Mouse (Mus musculus) cerebellum, postnatal 25 days (tissue): ENCODE data around the gene Tesk1.

ENCODE experiments used
- DNase-seq, 2 experiments: peaks; one replicate each; pipeline ENCODE4 v3.0.0; 2021; ENCODE audit warnings: mixed read lengths in 2 of 2

Gene Tesk1

DNA sequence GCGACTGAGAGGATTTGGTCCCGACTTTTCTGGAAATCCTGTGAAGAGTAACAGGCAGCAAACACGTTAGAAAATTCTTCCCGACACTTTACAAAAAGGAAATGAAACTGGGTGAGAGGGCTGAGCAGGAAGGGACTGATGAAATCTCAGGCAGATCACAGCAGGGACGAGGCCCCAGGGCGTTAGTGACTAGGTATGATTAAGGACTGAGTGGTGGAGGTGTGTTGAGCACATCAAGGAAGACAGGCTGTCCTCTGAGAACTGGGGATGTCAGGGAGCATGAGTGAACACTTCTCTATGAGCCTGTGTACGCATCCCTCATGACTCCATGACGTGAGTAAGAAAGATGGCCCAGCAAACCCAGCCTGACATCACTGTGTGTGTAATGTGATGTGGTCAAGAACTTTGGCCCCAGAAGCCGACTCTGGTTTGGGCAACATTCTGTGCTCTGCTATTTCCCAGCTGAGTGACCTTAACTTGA lies 21.9 kb upstream of the Tesk1 start:
- no peak for DNase-seq

DNA sequence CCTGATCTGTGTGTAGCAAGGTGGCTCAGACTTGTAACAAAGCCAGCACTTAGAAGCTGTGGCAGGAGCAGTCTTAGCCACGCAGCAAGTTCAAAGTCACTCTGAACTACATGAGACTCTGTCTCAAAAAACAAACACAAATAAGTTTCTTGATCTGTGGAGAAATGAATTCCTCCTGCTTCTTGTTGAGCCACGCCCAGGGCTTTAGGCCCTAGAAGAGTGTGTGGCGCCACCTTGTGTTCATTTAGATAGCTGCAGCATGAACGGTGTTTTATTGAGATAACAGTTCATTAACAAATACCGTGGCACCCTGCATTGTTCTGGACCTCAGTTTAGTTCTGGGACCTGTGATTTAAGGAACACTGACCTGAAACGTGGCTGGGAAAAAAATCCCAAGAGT lies 21.4 kb upstream of the Tesk1 start:
- peak; percentile 75 to 86 for DNase-seq

DNA sequence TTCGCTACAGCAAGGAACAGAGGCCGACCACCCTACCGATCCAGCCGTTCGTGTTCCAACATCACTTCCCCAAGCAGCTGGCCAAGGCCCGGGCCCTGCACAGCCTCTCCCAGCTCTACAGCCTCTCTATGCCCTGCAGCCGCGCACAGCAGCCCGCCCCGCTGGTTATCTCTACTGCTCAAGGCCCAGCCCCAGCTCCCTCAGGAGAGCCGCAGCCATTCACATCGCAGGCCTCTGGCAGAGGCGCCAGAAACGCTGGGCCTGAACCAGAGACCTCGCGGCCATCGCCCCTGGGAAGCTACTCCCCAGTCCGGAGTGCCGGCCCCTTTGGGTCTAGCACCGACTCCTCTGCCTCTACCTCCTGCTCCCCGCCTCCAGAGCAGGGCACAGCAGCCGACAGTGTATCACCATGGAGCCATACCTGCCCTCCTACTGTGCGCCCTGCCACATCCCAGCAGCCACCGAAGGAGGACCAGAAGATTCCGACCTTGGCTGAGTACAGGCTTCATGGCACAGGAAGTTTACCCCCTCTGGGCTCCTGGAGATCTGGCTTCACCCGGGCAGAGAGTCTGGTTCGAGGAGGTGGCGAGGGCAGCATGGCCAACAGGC lies 20.0 kb upstream of the Tesk1 start:
- DNase-seq = no peak

DNA sequence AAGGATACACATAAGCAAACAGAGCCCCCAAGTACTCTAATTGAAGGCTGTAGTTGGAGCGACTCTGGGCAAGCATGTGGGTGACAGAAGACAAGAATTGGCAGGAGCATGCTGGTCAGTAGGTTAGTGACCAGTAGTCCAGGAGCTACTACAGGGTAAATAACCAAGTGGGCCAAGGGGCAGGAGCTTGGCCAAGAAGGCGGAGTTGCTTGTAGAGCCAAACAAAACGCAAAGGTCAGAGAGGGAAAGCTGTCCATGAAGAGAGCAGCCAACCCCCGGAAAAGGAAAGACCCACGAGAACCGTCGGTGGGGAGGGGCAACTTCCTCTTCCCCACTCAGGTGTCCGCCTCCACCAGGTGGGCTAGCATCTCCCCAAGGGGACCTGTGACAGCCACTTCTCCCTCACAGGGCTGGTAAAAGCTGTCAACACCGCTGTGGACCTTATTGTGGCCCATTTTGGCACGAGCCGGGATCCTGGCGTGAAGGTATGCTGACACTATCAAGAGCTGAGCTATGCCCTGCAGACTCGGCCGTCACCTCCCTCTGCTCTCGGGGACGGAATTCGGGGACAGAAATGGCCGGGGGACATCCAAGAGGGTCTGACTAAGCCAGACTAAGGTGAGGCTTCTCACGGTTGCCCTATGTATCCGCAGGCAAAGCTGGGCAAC lies 18.3 kb upstream of the Tesk1 start:
- DNase-seq = no peak

DNA sequence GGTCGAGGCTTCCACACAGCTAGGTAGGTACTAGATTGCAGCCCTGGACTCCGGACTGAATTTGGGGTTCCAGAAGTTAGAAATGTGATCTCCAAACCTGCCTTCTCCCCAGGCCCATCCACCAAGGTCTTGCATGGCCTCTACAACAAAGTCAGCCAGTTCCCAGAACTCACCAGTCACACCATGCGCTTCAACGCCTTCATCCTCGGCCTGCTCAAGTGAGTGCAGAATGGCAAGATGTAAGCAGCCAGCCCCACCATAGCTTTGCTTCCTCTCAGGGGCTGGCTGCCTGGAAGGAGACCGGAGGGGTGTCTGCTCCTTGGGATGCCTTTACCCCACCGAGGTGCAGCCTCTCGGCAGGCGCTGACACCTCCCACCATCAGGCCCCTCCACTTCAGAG lies 17.7 kb upstream of the Tesk1 start:
- no peak for DNase-seq

DNA sequence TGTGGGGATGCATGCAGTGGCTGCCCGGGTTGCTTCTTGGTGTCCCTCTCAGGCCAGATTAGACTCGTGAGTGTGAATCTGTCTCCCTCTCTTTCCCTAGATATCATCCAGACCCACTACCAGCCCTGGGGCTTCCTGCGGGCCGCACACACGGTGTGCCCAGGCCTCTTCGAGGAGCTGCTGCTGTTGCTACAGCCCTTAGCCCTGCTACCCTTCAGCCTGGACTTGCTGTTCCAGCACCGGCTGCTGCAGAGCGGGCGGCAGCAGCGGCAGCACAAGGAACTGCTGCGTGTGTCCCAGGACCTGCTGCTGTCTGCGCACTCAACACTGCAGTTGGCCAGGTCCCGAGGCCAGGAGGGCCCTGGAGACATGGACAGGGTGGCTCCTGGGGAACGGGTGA lies 16.5 kb upstream of the Tesk1 start:
- no peak for DNase-seq

DNA sequence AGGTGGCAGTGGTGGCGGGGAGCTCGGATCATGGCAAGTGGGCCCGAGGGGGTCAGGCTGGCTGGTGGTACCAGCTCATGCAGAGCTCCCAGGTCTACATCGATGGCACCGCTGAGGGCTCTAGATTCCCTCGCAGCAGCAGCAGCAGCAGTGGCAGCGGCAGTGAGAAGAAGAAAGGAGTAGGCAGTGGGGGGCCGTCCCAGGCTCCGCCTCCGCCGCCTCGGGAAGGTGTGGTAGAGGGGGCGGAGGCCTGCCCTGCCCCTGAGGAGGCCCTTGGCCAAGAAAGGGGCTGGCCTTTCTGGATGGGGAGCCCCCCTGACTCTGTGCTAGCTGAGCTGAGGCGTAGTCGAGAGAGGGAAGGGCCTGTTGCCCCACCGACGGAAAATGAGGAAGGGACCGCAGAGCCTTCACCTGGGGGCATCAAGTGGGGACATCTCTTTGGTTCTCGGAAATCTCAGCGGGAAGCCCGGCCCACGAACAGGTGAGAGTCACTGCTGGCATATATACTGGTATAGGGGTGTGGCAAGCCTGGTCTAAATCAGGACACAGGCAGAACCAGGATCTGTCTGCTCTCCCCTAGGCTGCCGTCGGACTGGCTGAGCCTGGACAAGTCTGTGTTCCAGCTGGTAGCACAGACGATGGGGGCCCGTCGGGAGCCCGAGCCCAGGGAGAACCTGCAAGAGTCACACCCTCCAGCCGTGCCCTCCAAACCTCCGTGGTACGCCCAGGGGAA lies 15.9 kb upstream of the Tesk1 start:
- DNase-seq = no peak

DNA sequence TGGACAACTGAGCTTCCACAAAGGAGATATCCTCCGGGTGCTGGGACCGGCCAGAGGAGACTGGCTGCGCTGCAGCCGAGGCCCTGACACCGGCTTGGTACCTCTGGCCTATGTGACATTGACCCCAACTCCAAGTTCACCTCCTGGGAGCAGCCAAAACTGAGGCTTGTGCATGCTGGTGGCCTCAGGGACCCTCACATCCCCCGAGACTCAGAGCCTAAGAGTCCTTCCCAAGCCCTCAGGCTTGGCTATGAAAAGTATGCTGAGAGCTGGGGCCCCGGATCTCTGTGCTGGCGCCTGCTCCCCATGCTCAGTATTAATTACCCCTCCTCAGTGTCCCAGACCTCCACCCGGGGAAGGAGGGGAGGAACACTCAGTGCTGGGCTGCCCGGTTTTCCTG lies 15.3 kb upstream of the Tesk1 start:
- DNase-seq = no peak

DNA sequence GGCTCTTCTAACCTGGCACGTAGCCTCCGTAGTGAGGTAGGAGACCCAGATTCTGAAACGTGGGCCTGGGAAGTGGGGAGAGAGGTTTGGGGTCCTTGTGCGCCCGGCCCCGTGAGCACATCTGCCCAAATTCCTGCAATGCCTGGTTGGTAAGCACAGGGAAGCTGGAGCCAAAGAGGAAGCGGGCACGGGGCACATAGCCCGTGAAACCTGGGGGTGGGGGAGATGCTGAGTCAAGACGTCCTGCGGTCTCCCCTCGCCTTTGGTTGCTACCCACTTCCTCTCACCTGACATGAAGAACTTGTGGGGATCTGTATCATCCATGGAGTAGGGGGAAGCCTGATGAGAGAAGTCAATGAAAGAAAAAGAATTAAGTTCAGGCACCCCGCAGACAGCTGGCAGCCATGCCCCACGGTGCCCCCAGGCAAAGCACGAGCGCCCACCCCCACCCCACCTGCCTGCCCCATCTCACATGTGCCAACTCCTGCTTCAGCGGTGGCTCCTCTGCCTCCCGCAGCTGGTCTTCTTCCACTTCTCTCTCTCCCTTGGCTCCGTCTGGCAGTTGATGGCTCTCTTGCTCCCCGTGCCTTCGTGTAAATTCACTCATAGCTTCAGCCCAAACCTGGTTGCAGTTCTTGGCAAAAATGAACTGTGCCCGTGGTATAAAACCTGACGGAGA lies 14.1 kb upstream of the Tesk1 start:
- no peak for DNase-seq

DNA sequence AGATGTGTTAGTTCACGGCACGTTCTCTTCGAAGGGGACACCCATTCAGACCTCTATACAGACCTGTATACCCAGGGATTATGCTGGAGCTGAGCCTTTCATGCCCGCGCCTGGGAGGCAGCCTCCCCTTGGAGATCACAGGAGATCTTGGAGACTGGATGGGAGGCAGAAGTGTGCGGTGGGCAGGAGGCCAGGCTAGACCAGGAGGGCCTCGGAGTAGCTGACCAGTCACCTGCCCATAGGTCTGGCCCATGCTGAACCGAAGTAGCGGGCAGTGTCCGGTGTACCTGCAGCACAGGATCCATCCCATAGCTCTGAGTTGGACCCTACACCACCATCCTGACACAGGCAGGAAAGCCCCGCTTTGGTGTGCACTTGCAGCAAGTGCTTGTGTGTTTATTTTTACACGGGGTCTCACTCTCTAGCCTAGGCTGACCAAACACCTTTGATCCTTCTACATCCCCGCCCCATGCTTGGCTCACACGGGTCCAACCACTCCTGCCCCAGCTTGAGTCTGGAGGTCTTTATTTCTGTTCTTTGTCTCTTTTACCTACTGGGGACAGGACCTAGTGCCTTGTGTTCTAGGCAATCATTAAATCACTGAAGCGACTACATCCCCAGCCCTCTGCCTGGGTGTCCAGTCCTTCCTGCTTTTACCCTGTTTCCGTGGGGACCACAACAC lies 13.4 kb upstream of the Tesk1 start:
- DNase-seq = no peak

DNA sequence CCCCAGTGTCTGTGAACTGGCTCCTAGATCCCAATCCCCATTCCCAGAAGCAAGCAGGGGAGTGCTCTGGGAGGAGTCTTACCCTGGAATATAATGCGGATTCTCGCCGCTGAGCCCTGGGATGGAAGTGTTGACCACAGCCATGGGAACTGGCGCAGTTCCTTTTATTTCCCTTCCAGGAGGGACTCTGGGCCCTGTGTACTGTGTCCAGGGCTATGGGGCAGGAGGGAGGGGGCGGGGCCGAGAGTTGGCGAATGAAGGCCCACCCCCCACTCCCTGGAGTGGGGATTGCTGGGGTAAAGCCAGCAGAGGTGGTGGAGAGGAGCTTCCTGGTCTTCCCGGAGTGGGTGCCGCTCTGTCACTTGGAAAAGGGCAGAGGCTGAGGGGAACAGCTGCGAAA lies 12.8 kb upstream of the Tesk1 start, which contains the start of gene Fam166b:
Gene Fam166b, minus strand, starts transcription at position 189 of the 400 bp plus-strand sequence.
- no peak for DNase-seq

DNA sequence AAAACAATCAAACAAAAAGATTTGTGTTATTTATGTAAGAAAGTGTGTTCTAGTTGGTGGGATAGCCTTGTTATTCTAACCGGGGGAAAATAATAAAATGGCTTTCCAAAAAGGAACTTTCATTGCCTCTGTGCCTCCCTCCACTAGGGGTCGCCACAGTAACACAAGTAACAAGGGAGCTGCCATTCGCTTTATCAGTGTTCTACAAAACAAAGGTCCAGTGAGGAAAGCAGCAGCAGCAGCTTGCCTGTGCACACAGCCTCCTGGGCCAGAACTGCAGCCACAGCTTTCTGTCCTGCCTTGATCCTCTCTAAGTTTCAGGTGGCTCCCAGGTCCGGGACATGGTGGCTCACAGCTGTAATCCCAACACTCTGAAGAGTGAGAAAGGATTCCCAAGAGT lies 10.0 kb upstream of the Tesk1 start:
- DNase-seq = peak; percentile 82 to 92

DNA sequence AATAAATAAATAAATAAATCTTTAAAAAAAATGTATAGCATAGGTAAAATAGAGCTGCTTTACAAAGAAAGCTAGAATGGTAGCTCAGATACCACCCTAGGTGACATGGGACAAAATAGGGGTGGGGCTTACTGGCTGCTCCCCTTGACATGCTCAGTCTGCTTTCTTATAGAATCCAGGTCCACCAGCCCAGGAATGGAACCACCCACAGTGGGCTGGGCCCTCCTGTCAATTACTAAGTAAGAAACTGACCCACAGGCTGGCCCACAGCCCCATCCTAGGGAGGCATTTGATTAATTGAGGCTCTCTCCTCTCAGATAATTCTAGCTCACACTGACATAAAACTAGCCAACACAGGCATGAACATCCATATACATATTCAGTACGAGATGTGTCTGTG lies 8.9 kb upstream of the Tesk1 start:
- DNase-seq = peak in 1 of 2 experiments; percentile 1

DNA sequence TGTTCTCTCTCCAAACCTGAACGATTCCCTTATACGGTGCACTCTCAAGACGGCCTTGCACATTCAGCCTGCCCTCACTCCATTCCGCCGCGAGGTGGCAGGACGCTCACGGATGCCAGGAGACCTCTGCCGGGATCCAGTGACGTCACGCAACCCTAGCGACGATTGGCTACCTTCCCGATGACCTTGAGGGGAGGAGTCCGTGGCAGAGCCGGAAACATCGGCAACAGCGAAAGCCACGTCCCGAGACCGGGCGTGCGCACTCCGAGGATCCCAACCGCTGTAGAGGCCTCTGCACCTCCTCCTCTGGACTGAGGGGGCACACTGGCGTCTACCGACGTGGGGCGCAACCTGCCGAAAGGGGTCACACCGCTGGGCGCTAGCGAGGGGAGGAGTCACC lies 305 bp downstream of the Tesk1 start:
- DNase-seq = peak; percentile 99

DNA sequence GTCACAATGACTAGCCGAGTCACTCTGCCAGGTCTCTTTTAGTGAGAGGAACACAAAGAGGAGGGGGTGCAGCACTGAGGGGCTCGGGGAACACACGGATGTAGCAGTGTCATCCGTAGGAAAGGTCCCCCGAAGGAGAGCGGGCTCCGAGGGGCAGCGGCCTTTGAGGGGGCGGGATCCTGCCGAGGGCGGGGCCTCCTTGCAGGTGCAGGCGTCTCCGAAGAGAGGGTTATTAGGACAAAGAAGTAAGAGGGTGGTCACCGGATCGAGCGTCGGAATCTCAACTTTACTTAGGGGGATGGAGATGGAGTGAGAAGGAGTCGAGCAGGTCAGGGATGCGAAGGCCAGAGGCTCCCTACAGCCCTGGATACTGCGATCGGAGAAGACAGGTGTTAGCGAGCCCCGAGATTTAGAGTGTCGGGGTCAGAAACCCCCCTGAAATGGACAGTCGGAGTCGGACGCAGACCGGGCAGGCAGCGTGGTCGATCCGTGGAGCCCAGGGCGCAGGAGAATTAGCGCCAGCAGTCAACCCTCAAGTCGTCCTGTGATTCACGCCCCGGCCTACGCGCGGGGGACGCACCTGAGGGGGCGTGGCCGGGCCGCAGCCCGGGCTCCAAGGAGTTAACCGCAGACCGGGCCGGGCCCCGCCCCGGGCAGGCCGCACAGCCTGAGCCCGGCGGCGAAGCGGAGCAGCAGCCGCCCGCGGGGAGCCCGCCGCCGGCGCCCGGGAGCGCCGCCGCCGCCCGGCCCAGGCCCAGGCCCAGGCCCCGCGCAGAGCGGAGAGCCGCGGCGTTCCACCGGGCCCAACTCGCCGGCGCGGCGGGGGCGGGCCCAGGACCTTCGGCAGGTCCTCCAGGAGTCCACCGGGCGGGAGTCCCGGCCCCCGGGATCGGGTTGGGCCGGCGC lies 970 bp downstream of the Tesk1 start:
- peak; percentile 81 to 89 for DNase-seq

DNA sequence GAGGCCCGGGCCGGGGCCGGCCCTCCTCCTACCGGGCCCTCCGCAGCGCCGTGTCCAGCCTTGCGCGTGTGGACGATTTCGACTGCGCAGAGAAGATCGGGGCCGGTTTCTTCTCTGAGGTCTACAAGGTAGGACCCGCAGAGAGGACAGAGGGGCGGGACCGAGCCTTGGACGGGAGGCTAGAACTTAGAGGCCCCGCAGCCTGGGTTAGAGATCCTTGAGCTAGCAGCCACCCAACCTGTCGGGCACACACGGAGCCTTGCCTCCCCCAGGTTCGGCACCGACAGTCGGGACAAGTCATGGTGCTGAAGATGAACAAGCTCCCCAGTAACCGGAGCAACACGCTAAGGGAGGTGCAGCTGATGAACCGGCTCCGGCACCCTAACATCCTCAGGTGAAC lies 1.8 kb downstream of the Tesk1 start:
- DNase-seq = peak; percentile 49 to 59

DNA sequence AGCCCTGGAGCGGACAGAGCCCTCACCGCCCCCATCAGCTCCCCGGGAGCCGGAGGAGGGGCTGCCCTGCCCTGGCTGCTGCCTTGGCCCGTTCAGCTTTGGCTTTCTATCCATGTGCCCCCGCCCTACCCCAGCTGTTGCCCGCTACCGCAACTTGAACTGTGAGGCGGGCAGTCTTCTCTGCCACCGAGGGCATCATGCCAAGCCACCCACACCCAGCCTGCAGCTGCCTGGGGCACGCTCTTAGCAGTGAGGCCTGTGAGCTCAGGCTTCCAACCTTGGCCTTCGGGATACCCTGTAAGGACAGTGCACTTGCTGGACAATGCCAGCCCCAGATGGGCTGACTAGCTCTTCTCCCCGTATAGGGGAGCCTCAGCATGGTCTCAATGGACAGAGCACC lies 5.5 kb downstream of the Tesk1 start:
- DNase-seq = no peak

DNA sequence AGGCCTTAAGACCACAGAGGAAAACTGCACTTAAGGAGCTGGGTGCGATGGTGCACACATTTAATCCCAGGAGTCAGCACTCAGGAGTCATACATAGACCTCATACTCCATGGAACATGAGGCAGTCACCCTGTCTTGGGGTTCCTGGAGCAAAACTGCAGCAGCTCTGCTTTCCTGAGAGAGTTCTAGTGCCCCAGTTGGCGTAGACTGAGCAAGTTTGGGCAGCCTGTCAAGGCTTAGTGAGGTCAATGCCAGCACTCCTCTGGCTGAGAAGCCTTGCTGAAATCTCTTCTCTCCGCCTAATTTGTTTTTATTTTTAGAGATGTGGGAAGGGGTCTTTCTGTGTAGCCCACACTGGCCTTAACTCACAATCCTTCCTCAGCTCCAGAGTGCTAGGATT lies 6.8 kb downstream of the Tesk1 start:
- DNase-seq = peak; percentile 56 to 74

DNA sequence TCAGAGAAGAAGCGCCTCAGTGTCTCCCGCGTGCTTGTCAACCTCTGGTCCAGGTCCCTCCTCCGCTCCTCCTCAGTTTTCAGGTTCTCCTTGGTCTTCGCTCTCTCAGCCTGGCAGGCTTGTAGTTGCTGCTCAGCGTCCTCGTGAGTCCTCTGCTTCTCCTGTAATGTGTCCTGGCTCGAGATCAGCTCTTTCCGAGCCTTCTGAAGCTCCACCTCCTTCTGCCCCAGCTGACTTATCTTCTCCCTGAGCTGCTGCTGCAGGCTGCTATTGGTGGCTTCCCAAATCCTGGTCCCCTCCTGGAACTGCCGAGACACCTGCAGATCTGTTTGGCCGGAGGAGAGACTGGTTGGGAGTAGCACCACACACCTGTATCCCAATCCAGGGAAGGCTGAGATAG lies 10.6 kb downstream of the Tesk1 start:
- DNase-seq = peak in 1 of 2 experiments; percentile 4

DNA sequence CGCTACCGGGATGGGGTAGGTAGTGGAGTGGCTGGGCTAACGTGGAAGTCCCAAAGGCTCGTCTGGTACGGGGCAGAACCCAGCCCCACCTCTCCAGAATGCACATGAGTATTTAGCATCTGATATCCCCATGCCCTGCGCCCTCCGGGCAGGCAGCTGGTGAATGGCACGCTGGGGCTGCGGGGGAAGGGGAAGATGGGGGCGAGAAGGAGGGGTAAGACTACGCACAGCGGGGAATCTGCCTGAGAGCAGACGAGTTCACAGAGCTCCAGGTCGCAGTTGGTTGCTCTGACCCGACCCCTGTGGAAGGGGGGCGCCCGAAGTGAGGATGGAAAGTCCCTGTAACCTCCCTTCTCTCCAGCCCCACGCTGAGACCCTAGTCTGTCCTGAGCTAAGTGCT lies 11.7 kb downstream of the Tesk1 start:
- DNase-seq = peak in 1 of 2 experiments; percentile 9

DNA sequence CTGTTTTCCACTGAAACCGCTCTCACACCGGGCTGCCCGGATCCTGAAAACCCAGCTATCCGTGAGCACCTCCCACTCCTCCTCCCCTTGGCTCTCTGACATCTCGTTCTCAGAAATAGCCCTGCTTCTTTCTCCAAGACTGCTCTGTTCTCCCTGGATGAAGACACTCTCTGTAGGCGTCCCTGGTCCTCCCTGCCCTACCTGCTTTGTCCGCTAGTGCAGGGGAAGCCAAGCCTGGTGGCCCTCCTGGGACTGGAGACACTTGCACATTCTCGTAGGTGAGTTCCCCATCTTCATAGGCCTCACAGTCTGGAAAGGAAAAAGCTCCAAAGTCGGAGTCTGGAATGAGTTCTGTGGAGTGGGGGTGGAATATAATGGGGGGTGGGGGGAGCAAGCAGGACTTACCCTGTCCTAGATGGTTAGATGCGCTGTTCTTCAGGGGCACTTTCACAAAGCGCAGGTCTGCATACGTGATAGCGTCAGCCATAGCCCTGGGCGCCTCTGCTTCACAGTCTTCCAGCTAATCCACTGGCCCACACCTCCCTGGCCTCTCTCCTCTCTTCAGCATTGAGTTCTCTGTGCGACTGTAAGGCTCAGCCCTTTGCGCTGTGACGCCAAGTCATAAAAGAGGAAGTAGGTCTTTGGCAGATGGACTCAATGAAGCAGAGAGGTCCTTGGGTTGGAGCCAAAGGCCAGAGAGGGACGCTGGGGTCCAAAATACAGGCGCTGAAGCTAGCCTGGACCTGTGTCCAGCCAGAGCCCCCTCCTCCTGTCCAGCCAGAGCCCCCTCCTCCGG lies 12.5 kb downstream of the Tesk1 start, which contains the start of gene Cd72:
Gene Cd72, minus strand, starts transcription at position 588 of the 796 bp plus-strand sequence.
- DNase-seq = peak in 1 of 2 experiments; percentile 28
